Mouse (Mus musculus): Measurements from ENCODE around the gene Utrn.

DNA sequence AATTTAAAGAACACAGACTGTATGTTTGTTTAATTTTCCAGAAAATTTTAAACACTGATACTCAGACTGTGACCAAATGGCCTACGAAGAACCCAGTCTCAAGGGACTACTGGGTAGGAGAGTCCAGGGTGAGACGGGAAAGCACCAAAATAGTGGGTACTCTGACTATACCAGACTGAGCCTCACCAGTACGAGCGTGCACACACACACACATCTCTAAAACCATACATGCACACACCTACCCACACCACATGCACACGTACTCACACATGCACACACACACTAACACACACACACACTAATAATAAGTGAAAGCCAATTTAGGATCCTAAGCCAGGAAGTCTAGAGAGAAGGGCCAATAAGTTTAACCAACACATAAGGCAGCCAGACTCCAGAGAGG lies 381.0 kb downstream of the Utrn start:
- TF ChIP-seq CTCF (IDR thresholded peaks at IDR 0.05) (no peak), EP300 (IDR thresholded peaks at IDR 0.05) (no peak)

Measured in lung, postnatal 0 days (tissue).